Mouse (Mus musculus): ENCODE measurements around the gene Trak1. TPM values are rescaled to one million over a fixed set of nuclear protein-coding genes. Genes with fewer than 3 reads are reported as not detected.

Gene Trak1
- polyA plus RNA-seq, 1 experiment from 2014 or later, result 8.8 TPM

GRCm38 (mm10) chr9:121346635-121347034 lies 49.3 kb downstream of the Trak1 start:
- no peak overlapping the region for H3K27ac ChIP-seq (replicated peaks; ENCODE audit: low read depth, low read length)
- 69% methylated on average over 5 of the region's 5 CpGs for WGBS
- H3K4me1 ChIP-seq (ENCODE audit: control insufficient read depth, insufficient read depth, low read length), result peaks cover 7% of the 10 kb centered on the region; the same call in 1 of the 2 replicates

GRCm38 (mm10) chr9:121347981-121348380 lies 50.7 kb downstream of the Trak1 start:
- H3K9me3 ChIP-seq (replicated peaks; ENCODE audit: control insufficient read depth, low read length), result no peaks in the 10 kb centered on the region
- no peaks in the 10 kb centered on the region for H3K27me3 ChIP-seq (ENCODE audit: control insufficient read depth, insufficient read depth, low read length)
- WGBS, result 35% methylated on average over 10 of the region's 10 CpGs
- H3K4me2 ChIP-seq (ENCODE audit: low read depth, low read length), result no peak overlapping the region
- H3K9ac ChIP-seq (replicated peaks; ENCODE audit: low read length), result no peak overlapping the region
- no peak overlapping the region for H3K4me3 ChIP-seq (ENCODE audit: low read depth, low read length)
- H3K27ac ChIP-seq (replicated peaks; ENCODE audit: low read depth, low read length), result no peak overlapping the region; the same call in 1 of the 2 replicates
- peaks cover 7% of the 10 kb centered on the region; the same call in 1 of the 2 replicates for H3K4me1 ChIP-seq (ENCODE audit: control insufficient read depth, insufficient read depth, low read length)
- no peaks in the 10 kb centered on the region for H3K36me3 ChIP-seq (replicated peaks; ENCODE audit: control insufficient read depth, insufficient read depth, low read depth, low read length)
- DNase-seq (ENCODE audit: low spot score) (peak; percentile 50), ATAC-seq (replicated peaks; ENCODE audit: insufficient number of reproducible peaks, low FRiP score, low TSS enrichment, low read depth) (no peak)

More at GRCm38 (mm10) chr9:121346635-121347034, 49.3 kb downstream of the Trak1 start:
- no peak overlapping the region for H3K4me2 ChIP-seq (ENCODE audit: low read depth, low read length)
- H3K9ac ChIP-seq (replicated peaks; ENCODE audit: low read length), result no peak overlapping the region
- ATAC-seq (replicated peaks; ENCODE audit: insufficient number of reproducible peaks, low FRiP score, low TSS enrichment, low read depth) (no peak), DNase-seq (ENCODE audit: low spot score) (no peak)
- H3K36me3 ChIP-seq (replicated peaks; ENCODE audit: control insufficient read depth, insufficient read depth, low read depth, low read length), result no peaks in the 10 kb centered on the region
- no peaks in the 10 kb centered on the region for H3K9me3 ChIP-seq (replicated peaks; ENCODE audit: control insufficient read depth, low read length)
- no peak overlapping the region for H3K4me3 ChIP-seq (ENCODE audit: low read depth, low read length)
- no peaks in the 10 kb centered on the region for H3K27me3 ChIP-seq (ENCODE audit: control insufficient read depth, insufficient read depth, low read length)

GRCm38 (mm10) chr9:121348476-121348875 lies 51.2 kb downstream of the Trak1 start:
- 6% methylated on average over 5 of the region's 5 CpGs for WGBS
- Histone ChIP-seq H3K27ac (replicated peaks; ENCODE audit: low read depth, low read length) (peak overlapping the region; percentile 38; the same call in 1 of the 2 replicates), H3K4me3 (ENCODE audit: low read depth, low read length) (no peak overlapping the region), H3K4me2 (ENCODE audit: low read depth, low read length) (no peak overlapping the region), H3K4me1 (ENCODE audit: control insufficient read depth, insufficient read depth, low read length) (peaks cover 7% of the 10 kb centered on the region; the same call in 1 of the 2 replicates), H3K36me3 (replicated peaks; ENCODE audit: control insufficient read depth, insufficient read depth, low read depth, low read length) (no peaks in the 10 kb centered on the region), H3K9ac (replicated peaks; ENCODE audit: low read length) (no peak overlapping the region), H3K9me3 (replicated peaks; ENCODE audit: control insufficient read depth, low read length) (no peaks in the 10 kb centered on the region), H3K27me3 (ENCODE audit: control insufficient read depth, insufficient read depth, low read length) (no peaks in the 10 kb centered on the region)
- DNase-seq (ENCODE audit: low spot score) (peak; percentile 6), ATAC-seq (replicated peaks; ENCODE audit: insufficient number of reproducible peaks, low FRiP score, low TSS enrichment, low read depth) (no peak)

- Histone ChIP-seq H3K4me3 (ENCODE audit: low read depth, low read length) (no peak overlapping the region), H3K9me3 (replicated peaks; ENCODE audit: control insufficient read depth, low read length) (no peaks in the 10 kb centered on the region), H3K27ac (replicated peaks; ENCODE audit: low read depth, low read length) (no peak overlapping the region), H3K4me1 (ENCODE audit: control insufficient read depth, insufficient read depth, low read length) (peaks cover 7% of the 10 kb centered on the region; the same call in 1 of the 2 replicates), H3K27me3 (ENCODE audit: control insufficient read depth, insufficient read depth, low read length) (no peaks in the 10 kb centered on the region), H3K4me2 (ENCODE audit: low read depth, low read length) (no peak overlapping the region), H3K36me3 (replicated peaks; ENCODE audit: control insufficient read depth, insufficient read depth, low read depth, low read length) (no peaks in the 10 kb centered on the region), H3K9ac (replicated peaks; ENCODE audit: low read length) (no peak overlapping the region)
- WGBS, result 88% methylated on average over 8 of the region's 8 CpGs
- DNase-seq (ENCODE audit: low spot score) (no peak), ATAC-seq (replicated peaks; ENCODE audit: insufficient number of reproducible peaks, low FRiP score, low TSS enrichment, low read depth) (no peak)
Observed at GRCm38 (mm10) chr9:121349111-121349510, 51.8 kb downstream of the Trak1 start.

- ATAC-seq (replicated peaks; ENCODE audit: insufficient number of reproducible peaks, low FRiP score, low TSS enrichment, low read depth) (no peak), DNase-seq (ENCODE audit: low spot score) (no peak)
- H3K36me3 ChIP-seq (replicated peaks; ENCODE audit: control insufficient read depth, insufficient read depth, low read depth, low read length), result no peaks in the 10 kb centered on the region
- no peak overlapping the region for H3K27ac ChIP-seq (replicated peaks; ENCODE audit: low read depth, low read length)
- H3K4me2 ChIP-seq (ENCODE audit: low read depth, low read length), result no peak overlapping the region
- WGBS, result 39% methylated on average over 2 of the region's 3 CpGs
- no peaks in the 10 kb centered on the region for H3K9me3 ChIP-seq (replicated peaks; ENCODE audit: control insufficient read depth, low read length)
- no peaks in the 10 kb centered on the region for H3K27me3 ChIP-seq (ENCODE audit: control insufficient read depth, insufficient read depth, low read length)
- peaks cover 7% of the 10 kb centered on the region; the same call in 1 of the 2 replicates for H3K4me1 ChIP-seq (ENCODE audit: control insufficient read depth, insufficient read depth, low read length)
- no peak overlapping the region for H3K9ac ChIP-seq (replicated peaks; ENCODE audit: low read length)
- no peak overlapping the region for H3K4me3 ChIP-seq (ENCODE audit: low read depth, low read length)
Observed at GRCm38 (mm10) chr9:121350601-121351000, 53.3 kb downstream of the Trak1 start.

GRCm38 (mm10) chr9:121351388-121352078 lies 54.2 kb downstream of the Trak1 start:
- Histone ChIP-seq H3K36me3 (replicated peaks; ENCODE audit: control insufficient read depth, insufficient read depth, low read depth, low read length) (no peaks in the 10 kb centered on the region), H3K4me3 (ENCODE audit: low read depth, low read length) (no peak overlapping the region), H3K27me3 (ENCODE audit: control insufficient read depth, insufficient read depth, low read length) (no peaks in the 10 kb centered on the region), H3K9ac (replicated peaks; ENCODE audit: low read length) (peak overlapping the region; percentile 14; the same call in 1 of the 2 replicates), H3K9me3 (replicated peaks; ENCODE audit: control insufficient read depth, low read length) (no peaks in the 10 kb centered on the region), H3K4me1 (ENCODE audit: control insufficient read depth, insufficient read depth, low read length) (peaks cover 7% of the 10 kb centered on the region; the same call in 1 of the 2 replicates), H3K27ac (replicated peaks; ENCODE audit: low read depth, low read length) (no peak overlapping the region), H3K4me2 (ENCODE audit: low read depth, low read length) (no peak overlapping the region)
- WGBS, result 53% methylated on average over 9 of the region's 9 CpGs
- ATAC-seq (replicated peaks; ENCODE audit: insufficient number of reproducible peaks, low FRiP score, low TSS enrichment, low read depth) (no peak), DNase-seq (ENCODE audit: low spot score) (no peak)

- WGBS, result 33% methylated on average over 11 of the region's 11 CpGs
- H3K4me2 ChIP-seq (ENCODE audit: low read depth, low read length), result no peak overlapping the region
- peaks cover 7% of the 10 kb centered on the region; the same call in 1 of the 2 replicates for H3K4me1 ChIP-seq (ENCODE audit: control insufficient read depth, insufficient read depth, low read length)
- no peak overlapping the region for H3K27ac ChIP-seq (replicated peaks; ENCODE audit: low read depth, low read length)
- ATAC-seq (replicated peaks; ENCODE audit: insufficient number of reproducible peaks, low FRiP score, low TSS enrichment, low read depth) (no peak), DNase-seq (ENCODE audit: low spot score) (peak; percentile 57)
- no peaks in the 10 kb centered on the region for H3K36me3 ChIP-seq (replicated peaks; ENCODE audit: control insufficient read depth, insufficient read depth, low read depth, low read length)
- no peak overlapping the region for H3K4me3 ChIP-seq (ENCODE audit: low read depth, low read length)
- H3K9ac ChIP-seq (replicated peaks; ENCODE audit: low read length), result no peak overlapping the region
- H3K27me3 ChIP-seq (ENCODE audit: control insufficient read depth, insufficient read depth, low read length), result no peaks in the 10 kb centered on the region
- no peaks in the 10 kb centered on the region for H3K9me3 ChIP-seq (replicated peaks; ENCODE audit: control insufficient read depth, low read length)
Observed at GRCm38 (mm10) chr9:121352131-121352606, 54.9 kb downstream of the Trak1 start.

- H3K9ac ChIP-seq (replicated peaks; ENCODE audit: low read length), result no peak overlapping the region
- H3K27ac ChIP-seq (replicated peaks; ENCODE audit: low read depth, low read length), result no peak overlapping the region
- H3K4me1 ChIP-seq (ENCODE audit: control insufficient read depth, insufficient read depth, low read length), result peaks cover 7% of the 10 kb centered on the region; the same call in 1 of the 2 replicates
- no peak overlapping the region for H3K4me3 ChIP-seq (ENCODE audit: low read depth, low read length)
- no peaks in the 10 kb centered on the region for H3K9me3 ChIP-seq (replicated peaks; ENCODE audit: control insufficient read depth, low read length)
- H3K4me2 ChIP-seq (ENCODE audit: low read depth, low read length), result no peak overlapping the region
- WGBS, result 87% methylated on average over 9 of the region's 9 CpGs
- no peaks in the 10 kb centered on the region for H3K36me3 ChIP-seq (replicated peaks; ENCODE audit: control insufficient read depth, insufficient read depth, low read depth, low read length)
- DNase-seq (ENCODE audit: low spot score), result no peak
- H3K27me3 ChIP-seq (ENCODE audit: control insufficient read depth, insufficient read depth, low read length), result no peaks in the 10 kb centered on the region
- ATAC-seq (replicated peaks; ENCODE audit: insufficient number of reproducible peaks, low FRiP score, low TSS enrichment, low read depth), result no peak
Observed at GRCm38 (mm10) chr9:121352726-121353125, 55.4 kb downstream of the Trak1 start.

All from embryonic facial prominence, embryonic 11.5 days (tissue).